20 mouse cellular contexts compared by ENCODE assay signal in genomic region chr9:50430147-50430546, GRCm38 (mm10).
"Had no signal": no experiment of that assay in that cellular context is flagged by ENCODE, and none has a peak within 500 bp of the region (broad histone marks: within the 10 kb centered on the region; RNA-seq: fewer than 3 reads in every experiment).

No protein-coding gene starts in this region.

- H3K36me3 ChIP-seq: liver, embryonic 12.5 days; liver, embryonic 15.5 days; midbrain, embryonic 10.5 days; midbrain, embryonic 13.5 days; neural tube, embryonic 13.5 days had no signal

- H3K27ac ChIP-seq: liver, embryonic 12.5 days; liver, embryonic 15.5 days; midbrain, embryonic 10.5 days; midbrain, embryonic 13.5 days; neural tube, embryonic 13.5 days had no signal

- H3K4me2 ChIP-seq: liver, embryonic 12.5 days; liver, embryonic 15.5 days; midbrain, embryonic 13.5 days; neural tube, embryonic 13.5 days had no signal

- H3K4me3 ChIP-seq: liver, embryonic 12.5 days; liver, embryonic 15.5 days; megakaryocyte, embryonic 14.5 days; midbrain, embryonic 10.5 days; midbrain, embryonic 13.5 days; myocyte; neural tube, embryonic 13.5 days had no signal

- H3K9me3 ChIP-seq: liver, embryonic 12.5 days; liver, embryonic 15.5 days; megakaryocyte, embryonic 14.5 days; midbrain, embryonic 10.5 days; midbrain, embryonic 13.5 days; neural tube, embryonic 13.5 days had no signal

- H3K27me3 ChIP-seq: liver, embryonic 12.5 days; liver, embryonic 15.5 days; midbrain, embryonic 13.5 days; neural tube, embryonic 13.5 days had no signal

- H3K9ac ChIP-seq: liver, embryonic 12.5 days; liver, embryonic 15.5 days; midbrain, embryonic 13.5 days; neural tube, embryonic 13.5 days had no signal

- H3K4me1 ChIP-seq: liver, embryonic 12.5 days; liver, embryonic 15.5 days; megakaryocyte, embryonic 14.5 days had no signal

- ATAC-seq: liver, embryonic 12.5 days; midbrain, embryonic 13.5 days; midbrain, embryonic 16.5 days had no signal

- DNase-seq: kidney, adult 18-20 months; kidney, adult 9 months; kidney, postnatal 14 days; kidney, postnatal 4 days; lung, adult 2 months; lung, postnatal 14 days; lung, postnatal 4 days; retina, postnatal 1 day; right cerebral cortex, postnatal 25 days; spleen, adult 18-20 months; thymus, adult 18-20 months; thymus, postnatal 36 days had no signal
